Mouse (Mus musculus) CD4-positive, CD25-positive, alpha-beta regulatory T cell, adult 4 months (primary cell): Measurements from ENCODE around the gene Cd3d. TPM values are rescaled to one million over a fixed set of nuclear protein-coding genes. Genes with fewer than 3 reads are reported as not detected.

ENCODE experiments used
- polyA plus RNA-seq, 2 experiments: library from polyadenylated mRNA; unstranded; fragments of 100-300 nt; shearing (Covaris generic); gene quantifications; one replicate each; pipeline ENCODE4 v1.2.1; 2017

The Cd3d gene
- polyA plus RNA-seq, 2 experiments from 2014 or later, result 544 to 973 TPM

Other genes with a start within 250 kb of the Cd3d start
- under 1 TPM in 1 of 2 experiments, not detected in 1; 0.32 TPM for gene Phldb1, start 246.6 kb upstream of the Cd3d start, polyA plus RNA-seq
- gene Arcn1, start 213.9 kb upstream of the Cd3d start, polyA plus RNA-seq, result 10 to 100 TPM; 68.0 to 77.9 TPM
- gene Ift46, start 213.9 kb upstream of the Cd3d start, polyA plus RNA-seq, result 10 to 100 TPM; 55.1 to 73.7 TPM
- gene Tmem25, start 182.5 kb upstream of the Cd3d start, polyA plus RNA-seq, result not detected
- gene Ttc36, start 178.7 kb upstream of the Cd3d start, polyA plus RNA-seq, result not detected
- 10 to 100 TPM; 34.7 to 41.1 TPM for gene Kmt2a, start 100.5 kb upstream of the Cd3d start, polyA plus RNA-seq
- 100 to 1,000 TPM; 416 to 524 TPM for gene Atp5l, start 61.0 kb upstream of the Cd3d start, polyA plus RNA-seq
- gene Ube4a, start 16.2 kb upstream of the Cd3d start, polyA plus RNA-seq, result 10 to 100 TPM; 26.6 to 40.4 TPM
- gene Cd3g, start 1.4 kb upstream of the Cd3d start, polyA plus RNA-seq, result 1,000 to 10,000 TPM; 1,425 to 1,626 TPM
- gene Cd3e, start 27.8 kb downstream of the Cd3d start, polyA plus RNA-seq, result 1,000 to 10,000 TPM; 1,413 to 1,834 TPM
- under 1 TPM; 0.16 to 0.24 TPM for gene Mpzl2, start 58.0 kb downstream of the Cd3d start, polyA plus RNA-seq
- 10 to 100 TPM in 1 of 2 experiments, 1 to 10 TPM in 1; 7.5 to 10.8 TPM for gene Mpzl3, start 73.4 kb downstream of the Cd3d start, polyA plus RNA-seq
- 1 to 10 TPM; 3.8 to 5.3 TPM for gene Jaml, start 97.4 kb downstream of the Cd3d start, polyA plus RNA-seq
- gene Scn2b, start 136.0 kb downstream of the Cd3d start, polyA plus RNA-seq, result under 1 TPM; 0.30 to 0.39 TPM
- gene Scn4b, start 156.6 kb downstream of the Cd3d start, polyA plus RNA-seq, result under 1 TPM in 1 of 2 experiments, not detected in 1; 0.07 TPM
- 1 to 10 TPM; 2.5 to 3.2 TPM for gene BC049352, start 200.2 kb downstream of the Cd3d start, polyA plus RNA-seq
- gene Tmprss4, start 222.3 kb downstream of the Cd3d start, polyA plus RNA-seq, result not detected